ENCODE assay signal across 14 mouse cellular contexts in the genomic region with DNA sequence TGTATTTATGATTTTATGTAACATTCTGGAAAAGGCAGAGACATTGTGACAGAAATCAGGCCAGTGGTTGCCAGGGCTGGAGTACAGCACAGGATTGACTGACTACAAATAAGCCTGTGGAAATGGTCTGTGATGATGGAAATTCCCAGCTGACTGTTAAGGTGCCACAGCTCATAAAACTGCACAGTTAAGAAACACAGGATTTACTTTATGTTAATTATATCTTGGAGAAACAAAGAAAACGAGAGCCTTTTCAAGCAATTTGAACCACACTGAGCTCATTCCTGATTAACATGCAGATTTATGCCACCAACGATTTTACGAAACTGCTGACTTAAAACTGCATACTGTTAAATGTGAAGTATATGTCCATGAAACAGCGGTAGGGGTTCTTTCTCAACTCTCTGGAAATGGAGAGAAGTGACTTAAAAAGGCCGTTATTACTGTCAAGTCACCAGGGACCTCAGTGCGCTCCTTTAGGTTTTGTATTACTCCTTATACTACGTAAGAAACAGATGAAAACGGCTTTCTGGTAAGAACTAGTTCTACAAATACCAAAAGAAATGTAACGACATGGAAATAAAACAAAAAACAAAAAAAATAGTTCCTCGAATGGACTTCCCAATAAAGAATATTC.
A peak's percentile ranks its signal among the peaks of the same experiment; 100 is the strongest.
DNase-seq lines count a peak whose midpoint lies in the region; ATAC-seq lines count a peak whose summit lies in the region.
"Had no signal": no experiment of that assay in that cellular context is flagged by ENCODE, and none has a peak within 500 bp of the region (broad histone marks: within the 10 kb centered on the region; RNA-seq: fewer than 3 reads in every experiment).

No protein-coding gene starts in this region.

- WGBS in hindbrain, embryonic 13.5 days = 61% methylated on average over 10 of the region's 10 CpGs
- 89% methylated on average over 10 of the region's 10 CpGs for WGBS in hindbrain, embryonic 10.5 days
- WGBS in limb, embryonic 13.5 days = 53% methylated on average over 10 of the region's 10 CpGs

- no peaks in the 10 kb centered on the region for H3K27me3 ChIP-seq in hindbrain, embryonic 13.5 days
- no peaks in the 10 kb centered on the region for H3K27me3 ChIP-seq in hindbrain, embryonic 10.5 days (ENCODE audit: insufficient read depth, poor library complexity, severe bottlenecking)
- H3K27me3 ChIP-seq in limb, embryonic 13.5 days = no peaks in the 10 kb centered on the region
- H3K27me3 ChIP-seq: megakaryocyte, embryonic 14.5 days; Patski had no signal

- H3K4me2 ChIP-seq in hindbrain, embryonic 13.5 days = peak overlapping the region; percentile 25; the same call in 1 of the 2 replicates
- 0 out of 2 replicates have a peak overlapping the region, but pooled peaks have one; percentile 0 for H3K4me2 ChIP-seq in limb, embryonic 13.5 days (replicated peaks)

- no peak overlapping the region for H3K4me3 ChIP-seq in hindbrain, embryonic 13.5 days
- no peak overlapping the region for H3K4me3 ChIP-seq in hindbrain, embryonic 10.5 days
- no peak overlapping the region for H3K4me3 ChIP-seq in limb, embryonic 13.5 days
- H3K4me3 ChIP-seq: megakaryocyte, embryonic 14.5 days had no signal

- H3K27ac ChIP-seq in hindbrain, embryonic 13.5 days = peak overlapping the region; percentile 6
- H3K27ac ChIP-seq in hindbrain, embryonic 10.5 days = no peak overlapping the region
- H3K27ac ChIP-seq in limb, embryonic 13.5 days = no peak overlapping the region

- no peak overlapping the region for H3K9ac ChIP-seq in hindbrain, embryonic 13.5 days
- no peak overlapping the region for H3K9ac ChIP-seq in limb, embryonic 13.5 days
- H3K9ac ChIP-seq: liver, postnatal 0 days had no signal

- H3K36me3 ChIP-seq in hindbrain, embryonic 13.5 days = no peaks in the 10 kb centered on the region
- no peaks in the 10 kb centered on the region for H3K36me3 ChIP-seq in hindbrain, embryonic 10.5 days
- no peaks in the 10 kb centered on the region for H3K36me3 ChIP-seq in limb, embryonic 13.5 days

- DNase-seq in hindbrain, embryonic 10.5 days (ENCODE audit: low spot score) = no peak
- peak; percentile 31 to 37 for DNase-seq in right cerebral cortex, adult 2 months (ENCODE audit: low spot score in 2 of 2)
- DNase-seq in right cerebral cortex, postnatal 4 days = no peak
- DNase-seq in embryo, embryonic 11 days = no peak
- no peak for DNase-seq in adrenal gland, adult 2 months
- DNase-seq: cerebellum, adult 9-11 months; kidney, adult 8-10 months; liver, postnatal 0 days; thymus, adult 2 months had no signal

- ATAC-seq in hindbrain, embryonic 13.5 days (ENCODE audit: low FRiP score) = peak; percentile 43; the same call in 1 of the 2 replicates
- ATAC-seq in limb, embryonic 13.5 days (ENCODE audit: low FRiP score, low read depth) = no peak; the same call in 1 of the 2 replicates
- no peak for ATAC-seq in granulocyte monocyte progenitor cell, adult 5-6 weeks (replicated peaks; ENCODE audit: poor library complexity, severe bottlenecking)
- ATAC-seq: liver, postnatal 0 days; Patski had no signal

- peaks cover 11% of the 10 kb centered on the region for H3K4me1 ChIP-seq in hindbrain, embryonic 13.5 days (replicated peaks)
- no peaks in the 10 kb centered on the region for H3K4me1 ChIP-seq in hindbrain, embryonic 10.5 days (replicated peaks)
- H3K4me1 ChIP-seq in limb, embryonic 13.5 days = peaks cover 9% of the 10 kb centered on the region
- H3K4me1 ChIP-seq: megakaryocyte, embryonic 14.5 days had no signal

- no peaks in the 10 kb centered on the region for H3K9me3 ChIP-seq in hindbrain, embryonic 13.5 days
- no peaks in the 10 kb centered on the region for H3K9me3 ChIP-seq in hindbrain, embryonic 10.5 days
- H3K9me3 ChIP-seq in limb, embryonic 13.5 days = no peaks in the 10 kb centered on the region
- H3K9me3 ChIP-seq: megakaryocyte, embryonic 14.5 days had no signal

Comparison
In these comparisons a context has a peak if more than half of its experiments do, and no peak if none do; other contexts are left out.
1. DNase-seq: peak in right cerebral cortex, adult 2 months (2 of 2); none in hindbrain, embryonic 10.5 days (single experiment), right cerebral cortex, postnatal 4 days (single experiment), embryo, embryonic 11 days (single experiment) and adrenal gland, adult 2 months (single experiment).